Mouse (Mus musculus) heart, embryonic 13.5 days (tissue): ENCODE data around the gene Olfr910. TPM values are rescaled to one million over a fixed set of nuclear protein-coding genes. Genes with fewer than 3 reads are reported as not detected.

Source experiments
- ATAC-seq: fragments of 200-750 bp; cut with Nextera tagmentation; 2 replicates; pipeline ENCODE4 v1.8.0; 2017; ENCODE audit warnings: moderate TSS enrichment; ENCODE audit not compliant: insufficient number of reproducible peaks, low FRiP score, low TSS enrichment; ENCODE audit errors: extremely low read depth
- H3K27ac ChIP-seq: fragments of 300-500 bp; sonication (generic); replicated peaks from 2 replicates; pipeline ENCODE4 v1.5.1; 2015; ENCODE audit warnings: moderate library complexity, mild to moderate bottlenecking, inconsistent platforms
- H3K27me3 ChIP-seq: fragments of 300-500 bp; sonication (generic); replicated peaks from 2 replicates; pipeline ENCODE4 v1.6.1; 2015; ENCODE audit warnings: mild to moderate bottlenecking, inconsistent platforms
- H3K36me3 ChIP-seq: fragments of 300-500 bp; sonication (generic); 2 replicates; pipeline ENCODE4 v1.6.1; 2015; ENCODE audit warnings: mild to moderate bottlenecking, inconsistent platforms
- H3K4me1 ChIP-seq: fragments of 300-500 bp; sonication (generic); 2 replicates; pipeline ENCODE4 v1.6.1; 2015; ENCODE audit warnings: inconsistent platforms
- H3K4me2 ChIP-seq: fragments of 300-500 bp; sonication (generic); 2 replicates; pipeline ENCODE4 v1.6.1; 2015; ENCODE audit warnings: inconsistent platforms, mild to moderate bottlenecking, moderate library complexity
- H3K4me3 ChIP-seq: fragments of 300-500 bp; sonication (generic); 2 replicates; pipeline ENCODE4 v1.5.1; 2015; ENCODE audit warnings: moderate library complexity, mild to moderate bottlenecking, inconsistent platforms
- H3K9ac ChIP-seq: fragments of 300-500 bp; sonication (generic); 2 replicates; pipeline ENCODE4 v1.6.1; 2015; ENCODE audit warnings: inconsistent platforms, mild to moderate bottlenecking, moderate library complexity
- H3K9me3 ChIP-seq: fragments of 300-500 bp; sonication (generic); 2 replicates; pipeline ENCODE4 v1.6.1; 2016; ENCODE audit warnings: inconsistent platforms
- WGBS: fragments of 180-500 bp; shearing (Covaris S2); methylation state at CpG from one replicate; pipeline ENCODE4 v1.1.7; 2015; ENCODE audit warnings: mixed read lengths; 5-methylcytosine and 5-hydroxymethylcytosine counted together
- polyA plus RNA-seq: library from polyadenylated mRNA; unstranded; fragments of >200 nt; fragmentation: Nextera tagmentation; extraction: Ambion mirVana; gene quantifications from 2 replicates; pipeline ENCODE4 v1.2.1, GENCODE M21; 2015

Olfr910 gene
- polyA plus RNA-seq = not detected in 2 replicates

DNA sequence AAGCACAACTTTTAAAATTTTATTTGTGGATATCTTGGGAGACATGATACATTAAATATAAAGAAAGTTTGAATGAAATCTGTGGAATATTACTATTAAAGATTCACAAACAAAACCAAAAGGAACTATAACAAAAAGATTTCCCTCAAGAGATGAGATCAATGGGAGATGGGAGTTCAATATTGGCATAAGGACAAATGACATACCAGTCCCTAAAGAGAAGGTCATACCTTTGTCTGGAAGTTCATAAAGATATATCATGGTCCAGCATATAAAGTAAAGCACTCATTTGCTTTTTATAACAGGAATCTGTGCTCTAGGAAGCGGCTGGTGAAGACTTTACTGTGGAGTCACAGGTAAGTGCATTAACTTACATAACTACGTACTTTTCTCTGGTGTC, at the start of gene Olfr910:
TSS of gene Olfr910 (plus strand) at position 301 of the 400 bp plus-strand sequence.
- Histone ChIP-seq H3K4me1 (no peaks in the 10 kb centered on the region), H3K36me3 (no peaks in the 10 kb centered on the region), H3K9me3 (0 out of 2 replicates have a peak, but pooled peaks cover under 1% of the 10 kb centered on the region), H3K27me3 (no peaks in the 10 kb centered on the region), H3K4me3 (no peak within 1 kb of the TSS), H3K4me2 (no peak within 1 kb of the TSS), H3K27ac (no peak within 1 kb of the TSS), H3K9ac (no peak within 1 kb of the TSS)
- WGBS = 76% methylated on average over 2 of the region's 2 CpGs
- no peak for ATAC-seq

DNA sequence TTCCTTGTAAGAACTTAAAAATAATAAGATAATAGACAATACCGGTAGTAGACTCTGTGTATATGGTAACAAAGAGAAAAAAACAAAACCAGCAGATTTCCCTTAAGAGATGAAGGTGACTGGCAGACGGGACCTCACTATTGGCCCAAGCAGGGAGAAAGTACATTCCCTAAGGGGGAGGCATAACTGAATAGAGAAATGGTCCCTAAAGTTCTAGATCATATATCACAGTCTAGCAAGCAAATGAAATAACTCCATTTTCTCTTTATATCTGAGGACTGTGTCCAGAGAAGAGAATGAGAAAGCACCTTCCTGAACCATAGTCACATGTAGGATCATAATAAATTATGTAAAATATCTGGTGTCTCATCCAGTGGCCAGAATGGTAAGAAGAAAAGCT, 42.1 kb upstream of the Olfr910 start, which contains the start of gene Olfr907:
TSS of gene Olfr907 (plus strand) at position 301 of the 400 bp plus-strand sequence.
- Histone ChIP-seq H3K9me3 (no peaks in the 10 kb centered on the region), H3K27ac (no peak within 1 kb of the TSS), H3K27me3 (no peaks in the 10 kb centered on the region), H3K9ac (no peak within 1 kb of the TSS), H3K4me2 (no peak within 1 kb of the TSS), H3K36me3 (no peaks in the 10 kb centered on the region), H3K4me3 (no peak within 1 kb of the TSS), H3K4me1 (no peaks in the 10 kb centered on the region)
- no peak for ATAC-seq
- WGBS = 65% methylated on average over 2 of the region's 2 CpGs

DNA sequence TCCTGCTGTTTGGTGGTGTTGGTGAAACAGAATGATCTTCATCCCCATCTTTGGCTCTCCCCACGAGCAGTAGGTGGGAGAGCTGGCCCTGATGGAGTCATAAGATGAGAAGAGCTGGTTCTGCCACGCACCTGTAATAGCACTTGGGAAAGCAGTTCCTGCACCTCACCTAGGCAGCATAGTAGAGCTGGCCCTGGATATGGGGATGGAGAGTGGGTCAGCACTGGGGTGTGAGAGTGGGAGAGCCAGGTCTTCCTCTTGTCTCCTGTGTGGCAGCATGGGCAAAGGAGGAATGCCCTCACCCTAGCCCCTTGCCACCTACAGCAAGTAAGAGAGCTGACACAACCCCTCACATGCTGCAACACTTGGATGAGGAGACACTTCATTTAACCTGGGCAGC, 25.3 kb upstream of the Olfr910 start:
- no peak for ATAC-seq
- Histone ChIP-seq H3K9me3 (no peaks in the 10 kb centered on the region), H3K9ac (no peak overlapping the region), H3K4me3 (no peak overlapping the region), H3K27me3 (no peaks in the 10 kb centered on the region), H3K36me3 (no peaks in the 10 kb centered on the region), H3K4me1 (no peaks in the 10 kb centered on the region), H3K27ac (no peak overlapping the region), H3K4me2 (no peak overlapping the region)
- WGBS = 58% methylated on average over 2 of the region's 2 CpGs

DNA sequence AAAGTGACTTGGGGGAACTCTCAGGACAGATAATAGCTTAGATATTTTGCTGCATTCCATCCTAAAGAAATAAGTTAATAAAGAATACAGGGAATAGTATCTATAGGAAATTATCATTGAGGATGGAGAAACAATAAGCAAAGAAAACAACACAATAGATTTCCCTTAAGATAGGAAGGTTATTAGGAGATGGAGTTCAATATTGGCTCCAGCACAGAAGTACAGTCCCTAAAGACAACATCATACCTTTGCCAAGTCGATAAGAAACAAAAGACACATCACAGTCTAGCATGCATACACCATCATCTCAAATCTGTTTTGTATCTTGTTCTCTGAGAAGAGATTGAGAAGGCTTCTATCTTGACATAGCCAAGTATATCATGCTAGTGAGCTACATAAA, 16.4 kb upstream of the Olfr910 start, which contains the start of gene Olfr911-ps1:
TSS of gene Olfr911-ps1 (plus strand) at position 301 of the 400 bp plus-strand sequence.
- no peak within 1 kb of the TSS for H3K4me2 ChIP-seq
- H3K27me3 ChIP-seq = no peaks in the 10 kb centered on the region
- no peak within 1 kb of the TSS for H3K4me3 ChIP-seq
- no peak within 1 kb of the TSS for H3K9ac ChIP-seq
- H3K4me1 ChIP-seq = no peaks in the 10 kb centered on the region
- ATAC-seq = no peak
- H3K36me3 ChIP-seq = no peaks in the 10 kb centered on the region
- H3K9me3 ChIP-seq = no peaks in the 10 kb centered on the region
- WGBS = 56% methylated on average over 1 of the region's 1 CpGs
- no peak within 1 kb of the TSS for H3K27ac ChIP-seq

DNA sequence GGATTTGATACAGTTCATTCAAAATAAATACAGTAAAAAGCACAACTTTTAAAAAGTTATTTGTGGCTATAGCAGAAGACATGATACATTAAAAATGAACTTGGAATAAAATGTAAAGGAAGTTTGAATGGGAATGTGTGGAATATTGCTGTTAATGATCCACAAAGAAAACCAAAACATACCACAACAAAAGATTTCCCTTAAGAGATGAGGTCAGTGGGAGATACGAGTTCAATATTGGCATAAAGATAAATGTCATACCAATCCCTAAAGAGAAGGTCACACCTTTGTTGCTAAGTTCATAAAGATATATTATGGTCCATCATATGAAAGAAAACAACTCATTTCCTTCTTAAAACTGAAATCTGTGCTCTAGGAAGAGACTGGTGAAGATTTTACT, 42.2 kb downstream of the Olfr910 start, which contains the start of gene Olfr912:
TSS of gene Olfr912 (plus strand) at position 301 of the 400 bp plus-strand sequence.
- no peaks in the 10 kb centered on the region; the same call in 1 of the 2 replicates for H3K9me3 ChIP-seq
- no peaks in the 10 kb centered on the region for H3K36me3 ChIP-seq
- no peak within 1 kb of the TSS for H3K4me3 ChIP-seq
- no peak for ATAC-seq
- no peaks in the 10 kb centered on the region for H3K4me1 ChIP-seq
- no peak within 1 kb of the TSS for H3K9ac ChIP-seq
- H3K27ac ChIP-seq = no peak within 1 kb of the TSS
- WGBS = 53% methylated on average over 1 of the region's 1 CpGs
- H3K4me2 ChIP-seq = no peak within 1 kb of the TSS
- no peaks in the 10 kb centered on the region for H3K27me3 ChIP-seq

Other genes starting within 250 kb of the Olfr910 start
- gene Olfr896-ps1, start 246.7 kb upstream of the Olfr910 start, polyA plus RNA-seq = not detected in 2 replicates
- not detected in 2 replicates for gene Olfr25, start 208.8 kb upstream of the Olfr910 start, polyA plus RNA-seq
- not detected in 2 replicates for gene Olfr898, start 189.4 kb upstream of the Olfr910 start, polyA plus RNA-seq
- gene Olfr250, start 171.0 kb upstream of the Olfr910 start, polyA plus RNA-seq = not detected in 2 replicates
- gene Olfr251, start 160.8 kb upstream of the Olfr910 start, polyA plus RNA-seq = not detected in 2 replicates
- not detected in 2 replicates for gene Olfr147, start 136.2 kb upstream of the Olfr910 start, polyA plus RNA-seq
- gene Olfr901, start 108.4 kb upstream of the Olfr910 start, polyA plus RNA-seq = not detected in 2 replicates
- not detected in 2 replicates for gene Olfr902, start 90.2 kb upstream of the Olfr910 start, polyA plus RNA-seq
- not detected in 2 replicates for gene Olfr904, start 74.7 kb upstream of the Olfr910 start, polyA plus RNA-seq
- gene Olfr905, start 66.7 kb upstream of the Olfr910 start, polyA plus RNA-seq = not detected in 2 replicates
- not detected in 2 replicates for gene Olfr906, start 50.8 kb upstream of the Olfr910 start, polyA plus RNA-seq
- gene Olfr907, start 42.0 kb upstream of the Olfr910 start, polyA plus RNA-seq = not detected in 2 replicates
- gene Olfr911-ps1, start 16.3 kb upstream of the Olfr910 start, polyA plus RNA-seq = not detected in 2 replicates
- not detected in 2 replicates for gene Olfr912, start 42.3 kb downstream of the Olfr910 start, polyA plus RNA-seq
- not detected in 2 replicates for gene Olfr913, start 54.9 kb downstream of the Olfr910 start, polyA plus RNA-seq
- not detected in 2 replicates for gene Olfr914, start 67.3 kb downstream of the Olfr910 start, polyA plus RNA-seq
- not detected in 2 replicates for gene Olfr916, start 122.0 kb downstream of the Olfr910 start, polyA plus RNA-seq
- gene Olfr917, start 128.0 kb downstream of the Olfr910 start, polyA plus RNA-seq = not detected in 2 replicates
- gene Olfr918, start 136.8 kb downstream of the Olfr910 start, polyA plus RNA-seq = not detected in 2 replicates
- gene Olfr919, start 165.8 kb downstream of the Olfr910 start, polyA plus RNA-seq = not detected in 2 replicates
- gene Vwa5a, start 180.4 kb downstream of the Olfr910 start, polyA plus RNA-seq = 16.3 and 18.8 TPM in 2 replicates
- 0.07 TPM in 1 of 2 replicates, not detected in the other for gene Olfr920, start 214.4 kb downstream of the Olfr910 start, polyA plus RNA-seq
- not detected in 2 replicates for gene Olfr921, start 235.2 kb downstream of the Olfr910 start, polyA plus RNA-seq